Mouse (Mus musculus) kidney, embryonic 15.5 days (tissue): ENCODE measurements around the gene Sik1. TPM values are rescaled to one million over a fixed set of nuclear protein-coding genes. Genes with fewer than 3 reads are reported as not detected.

Experiments
- ATAC-seq: fragments of 200-750 bp; cut with Nextera tagmentation; replicated peaks from 2 replicates; pipeline ENCODE4 v1.8.0; 2017; ENCODE audit warnings: moderate TSS enrichment; ENCODE audit not compliant: low FRiP score
- H3K27ac ChIP-seq: fragments of 300-500 bp; sonication (generic); 2 replicates; pipeline ENCODE4 v1.5.1; 2015; ENCODE audit warnings: mild to moderate bottlenecking, inconsistent platforms
- H3K27me3 ChIP-seq: fragments of 300-500 bp; sonication (generic); 2 replicates; pipeline ENCODE4 v1.6.1; 2015; ENCODE audit warnings: inconsistent platforms
- H3K36me3 ChIP-seq: fragments of 300-500 bp; sonication (generic); 2 replicates; pipeline ENCODE4 v1.6.1; 2015; ENCODE audit warnings: inconsistent platforms
- H3K4me1 ChIP-seq: fragments of 300-500 bp; sonication (generic); 2 replicates; pipeline ENCODE4 v1.6.1; 2015; ENCODE audit warnings: inconsistent platforms
- H3K4me2 ChIP-seq: fragments of 300-500 bp; sonication (generic); 2 replicates; pipeline ENCODE4 v1.6.1; 2015; ENCODE audit warnings: moderate library complexity, mild to moderate bottlenecking, inconsistent platforms
- H3K4me3 ChIP-seq: fragments of 300-500 bp; sonication (generic); replicated peaks from 2 replicates; pipeline ENCODE4 v1.5.1; 2015; ENCODE audit warnings: mild to moderate bottlenecking, inconsistent platforms
- H3K9ac ChIP-seq: fragments of 300-500 bp; sonication (generic); 2 replicates; pipeline ENCODE4 v1.6.1; 2015; ENCODE audit warnings: mild to moderate bottlenecking, inconsistent platforms
- H3K9me3 ChIP-seq: fragments of 300-500 bp; sonication (generic); replicated peaks from 2 replicates; pipeline ENCODE4 v1.6.1; 2016; ENCODE audit warnings: inconsistent platforms
- WGBS: fragments of 180-500 bp; shearing (Covaris S2); methylation state at CpG from one replicate; pipeline ENCODE4 v1.1.7; 2015; ENCODE audit warnings: mixed read lengths; 5-methylcytosine and 5-hydroxymethylcytosine counted together
- polyA plus RNA-seq: library from polyadenylated mRNA; unstranded; fragments of >200 nt; fragmentation: Nextera tagmentation; extraction: Ambion mirVana; gene quantifications from 2 replicates; pipeline ENCODE4 v1.2.1, GENCODE M21; 2015

Gene Sik1
- polyA plus RNA-seq, 1 experiment from 2014 or later, result 18.5 TPM

DNA sequence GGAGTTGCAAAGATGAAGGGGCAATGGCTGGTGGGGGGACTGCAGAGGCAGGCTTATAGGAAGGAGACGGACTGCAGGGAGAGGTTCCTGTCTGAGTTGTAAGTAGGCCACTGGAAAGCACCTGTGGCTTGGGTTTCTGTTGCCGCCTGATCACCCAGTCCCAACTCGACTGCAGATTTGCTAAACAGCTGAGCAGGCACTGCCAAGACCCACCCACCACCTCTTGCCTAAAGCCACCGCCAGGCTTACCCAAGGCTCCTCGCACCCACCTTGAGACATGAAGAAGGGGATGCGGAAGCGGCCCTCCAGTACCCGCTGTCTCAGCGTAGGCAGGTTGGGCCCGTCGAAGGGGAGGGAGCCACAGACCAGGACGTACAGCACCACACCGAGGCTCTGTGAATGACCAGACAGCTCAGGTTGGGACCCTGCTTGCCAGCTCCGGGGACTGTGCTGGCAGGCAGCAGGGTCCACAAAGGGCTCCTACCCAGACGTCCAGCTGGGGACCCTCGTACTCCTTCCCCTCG, 5.1 kb downstream of the Sik1 start:
- WGBS, result 92% methylated on average over 17 of the region's 17 CpGs
- Histone ChIP-seq H3K27ac (no peak overlapping the region), H3K9ac (no peak overlapping the region), H3K36me3 (peaks cover 62% of the 10 kb centered on the region), H3K4me2 (no peak overlapping the region), H3K9me3 (no peaks in the 10 kb centered on the region), H3K4me1 (peaks cover 25% of the 10 kb centered on the region), H3K27me3 (no peaks in the 10 kb centered on the region), H3K4me3 (no peak overlapping the region)
- ATAC-seq, result no peak

DNA sequence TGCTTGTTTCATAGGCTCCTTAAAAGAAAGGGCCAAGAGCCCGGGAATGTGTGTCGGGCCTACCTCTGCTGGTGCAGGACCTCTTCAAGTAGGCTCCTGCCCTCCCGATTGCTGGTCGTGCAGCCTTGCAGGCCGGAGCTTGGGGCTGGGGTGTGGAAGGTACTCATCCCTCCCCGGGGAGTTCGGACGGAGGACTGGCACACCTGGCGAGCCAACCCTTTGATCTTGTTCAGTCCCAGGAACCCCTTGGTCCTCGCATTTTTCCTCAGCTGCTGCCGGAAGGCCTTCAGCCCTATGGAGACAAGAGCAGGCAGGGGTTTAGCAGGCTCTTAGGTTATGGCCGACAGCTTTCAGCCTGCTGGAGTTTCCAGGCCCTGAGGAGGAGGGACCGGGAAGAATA, 8.6 kb downstream of the Sik1 start:
- Histone ChIP-seq H3K4me3 (no peak overlapping the region), H3K27me3 (no peaks in the 10 kb centered on the region), H3K9me3 (no peaks in the 10 kb centered on the region), H3K4me2 (no peak overlapping the region), H3K27ac (no peak overlapping the region), H3K9ac (no peak overlapping the region), H3K4me1 (peaks cover 8% of the 10 kb centered on the region), H3K36me3 (peaks cover 82% of the 10 kb centered on the region)
- no peak for ATAC-seq
- 89% methylated on average over 13 of the region's 13 CpGs for WGBS

DNA sequence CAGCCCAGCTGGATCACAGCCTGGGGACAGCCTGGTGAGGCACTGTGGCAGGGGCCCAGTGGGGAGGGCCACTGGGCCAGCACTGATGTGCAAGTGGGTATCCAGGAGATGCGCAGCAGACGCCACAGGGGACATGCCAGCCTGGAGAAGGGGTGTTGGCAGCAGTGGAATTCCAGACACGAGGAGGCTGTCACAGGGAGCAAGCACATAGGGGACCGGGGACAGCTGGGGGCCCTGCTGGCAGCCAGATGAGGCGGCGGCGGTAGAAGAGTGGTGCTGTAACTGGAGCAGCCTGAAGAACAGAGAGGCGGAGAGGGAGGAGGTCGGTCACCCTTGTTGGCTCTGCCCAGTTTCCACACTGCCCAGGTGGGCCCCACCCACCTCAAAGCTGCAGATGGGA, 9.3 kb downstream of the Sik1 start:
- Histone ChIP-seq H3K36me3 (peaks cover 78% of the 10 kb centered on the region), H3K4me2 (no peak overlapping the region), H3K27ac (no peak overlapping the region), H3K9me3 (no peaks in the 10 kb centered on the region), H3K4me1 (peaks cover 8% of the 10 kb centered on the region; the same call in 1 of the 2 replicates), H3K9ac (no peak overlapping the region), H3K4me3 (no peak overlapping the region), H3K27me3 (no peaks in the 10 kb centered on the region)
- no peak for ATAC-seq
- 83% methylated on average over 9 of the region's 9 CpGs for WGBS

DNA sequence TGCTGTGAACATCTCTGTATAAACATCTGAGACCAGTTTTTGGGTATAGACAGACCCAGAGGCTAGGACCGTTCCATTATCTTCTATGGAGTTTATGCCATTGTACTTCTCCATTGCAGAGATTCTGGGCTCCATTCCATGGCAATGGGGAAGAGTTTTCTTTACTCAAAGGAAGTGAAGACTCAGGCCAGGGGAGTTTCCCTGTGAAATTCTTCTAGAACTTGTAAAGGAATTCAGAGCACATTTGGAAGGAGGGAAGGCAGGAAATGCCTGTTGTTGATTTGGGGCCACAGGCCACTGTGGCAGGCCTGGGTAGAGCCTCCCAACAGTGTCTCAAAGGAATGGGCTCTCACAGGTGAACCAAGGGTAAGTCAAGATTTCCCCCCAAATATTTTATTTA, 11.7 kb downstream of the Sik1 start:
- no peak overlapping the region for H3K4me2 ChIP-seq
- 74% methylated on average over 1 of the region's 1 CpGs for WGBS
- ATAC-seq, result no peak
- no peak overlapping the region for H3K4me3 ChIP-seq
- no peak overlapping the region for H3K9ac ChIP-seq
- H3K36me3 ChIP-seq, result peaks cover 54% of the 10 kb centered on the region
- H3K4me1 ChIP-seq, result peaks cover 9% of the 10 kb centered on the region
- no peaks in the 10 kb centered on the region for H3K9me3 ChIP-seq
- H3K27me3 ChIP-seq, result no peaks in the 10 kb centered on the region
- 0 out of 2 replicates have a peak overlapping the region, but pooled peaks have one; percentile 1 for H3K27ac ChIP-seq

DNA sequence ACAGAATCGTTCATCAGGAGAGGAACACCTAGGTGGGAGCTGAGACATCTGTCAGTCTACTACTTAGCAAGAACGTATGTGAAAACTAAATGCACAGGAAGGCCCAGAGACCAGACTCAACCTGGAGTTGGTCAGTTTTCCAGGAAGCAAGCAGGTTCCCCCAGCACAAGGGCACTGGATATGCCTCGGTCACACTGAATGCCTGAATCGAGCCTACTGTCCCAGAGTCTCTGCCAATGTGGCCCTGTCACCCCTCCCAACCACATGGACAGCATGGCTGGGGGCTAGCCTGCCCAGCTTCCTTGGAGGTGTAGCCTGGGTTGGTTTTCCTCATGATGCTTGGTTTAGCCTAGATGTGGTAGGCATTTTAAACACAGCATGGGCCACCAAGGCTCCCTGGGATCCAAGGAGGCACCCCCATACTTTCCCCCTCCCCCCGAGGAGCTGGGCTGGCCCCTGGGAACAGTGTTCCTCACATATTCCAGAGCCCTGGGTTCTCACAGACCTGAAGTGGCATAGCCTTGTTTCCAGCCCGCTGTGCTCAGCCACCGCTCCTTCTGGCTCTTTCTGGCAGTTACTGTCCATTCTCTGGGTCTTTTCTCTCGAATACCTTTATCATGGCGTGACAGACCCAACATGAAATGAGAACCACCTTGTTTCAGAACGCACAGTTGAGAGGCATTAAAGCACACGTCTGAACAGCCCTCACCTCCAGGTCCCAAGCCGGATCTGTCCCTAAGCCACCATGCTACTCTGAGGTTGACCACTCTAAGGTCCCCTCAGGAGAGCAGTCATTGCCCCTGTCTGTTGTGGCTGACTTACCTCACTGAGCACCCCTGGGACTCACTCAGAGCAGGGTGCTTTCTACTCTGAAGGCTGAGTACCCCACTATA, 12.4 kb downstream of the Sik1 start:
- H3K4me2 ChIP-seq, result no peak overlapping the region
- H3K4me3 ChIP-seq, result no peak overlapping the region
- H3K36me3 ChIP-seq, result peaks cover 47% of the 10 kb centered on the region
- H3K9ac ChIP-seq, result no peak overlapping the region
- no peaks in the 10 kb centered on the region for H3K9me3 ChIP-seq
- ATAC-seq, result no peak
- peak overlapping the region; percentile 1; the same call in 1 of the 2 replicates for H3K27ac ChIP-seq
- peaks cover 9% of the 10 kb centered on the region for H3K4me1 ChIP-seq
- WGBS, result 84% methylated on average over 12 of the region's 12 CpGs
- H3K27me3 ChIP-seq, result no peaks in the 10 kb centered on the region

DNA sequence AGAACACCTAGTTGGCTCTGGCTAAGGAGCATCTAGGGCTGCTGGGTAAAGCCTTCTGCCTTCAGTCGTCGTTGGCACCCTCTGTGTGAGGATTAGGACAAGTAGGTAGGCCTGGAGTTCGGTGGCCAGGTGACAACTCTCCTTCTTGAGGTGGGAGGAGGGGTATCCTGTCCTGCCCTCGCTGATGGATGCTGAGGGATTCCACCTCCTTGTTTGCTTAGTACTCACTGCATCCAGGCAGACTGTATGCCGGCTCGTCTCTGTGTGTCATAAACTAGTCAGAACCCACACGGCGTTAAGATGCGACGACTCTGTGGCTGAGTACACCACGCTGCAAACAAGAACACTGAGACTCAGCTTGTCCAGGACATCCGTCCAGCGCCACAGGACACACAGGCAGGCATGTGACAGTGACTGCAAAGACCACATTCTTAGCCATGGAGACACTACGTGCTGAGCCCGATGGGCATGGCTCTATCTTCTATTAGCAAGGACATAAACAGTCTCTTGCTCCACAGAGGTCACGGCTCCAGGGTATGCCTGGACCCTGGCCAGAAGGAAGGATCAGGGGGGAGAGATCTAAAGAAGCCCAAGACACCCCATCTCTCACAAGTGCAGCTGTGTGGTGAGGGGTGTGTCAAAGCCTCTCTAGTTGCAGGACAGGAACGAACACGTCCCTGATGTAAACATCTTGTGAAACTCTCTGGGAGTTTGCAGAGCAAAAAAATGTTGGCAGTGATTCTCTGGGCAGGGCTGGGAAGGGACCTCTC, 13.6 kb downstream of the Sik1 start:
- H3K4me3 ChIP-seq, result no peak overlapping the region
- no peaks in the 10 kb centered on the region for H3K9me3 ChIP-seq
- H3K4me1 ChIP-seq, result peaks cover 11% of the 10 kb centered on the region
- H3K4me2 ChIP-seq, result no peak overlapping the region
- no peak overlapping the region for H3K9ac ChIP-seq
- ATAC-seq, result no peak
- 58% methylated on average over 18 of the region's 18 CpGs for WGBS
- H3K27me3 ChIP-seq, result no peaks in the 10 kb centered on the region
- H3K27ac ChIP-seq, result peak overlapping the region; percentile 1; the same call in 1 of the 2 replicates
- peaks cover 35% of the 10 kb centered on the region for H3K36me3 ChIP-seq

DNA sequence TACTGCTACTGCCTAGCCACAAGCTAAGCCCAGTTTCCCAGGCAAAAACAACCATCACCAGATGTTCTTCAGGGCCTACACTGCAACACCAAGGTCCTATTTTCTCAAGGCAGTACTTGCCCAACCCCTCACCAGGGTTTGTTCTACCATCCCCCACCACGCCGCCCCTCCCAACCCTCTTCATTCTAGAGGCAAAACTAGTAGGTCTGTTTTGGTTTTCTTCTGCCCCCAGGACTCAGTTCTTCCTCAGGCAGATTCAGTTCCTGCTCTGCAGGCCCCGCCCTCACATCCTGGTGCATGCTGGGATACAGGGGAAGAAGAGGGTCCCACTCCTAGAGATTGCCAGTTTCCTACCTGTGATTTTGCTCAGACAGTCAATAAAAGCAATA, 14.2 kb downstream of the Sik1 start:
- Histone ChIP-seq H3K9ac (no peak overlapping the region), H3K27me3 (no peaks in the 10 kb centered on the region), H3K27ac (no peak overlapping the region; the same call in 1 of the 2 replicates), H3K4me2 (no peak overlapping the region), H3K9me3 (no peaks in the 10 kb centered on the region), H3K36me3 (peaks cover 29% of the 10 kb centered on the region), H3K4me1 (peaks cover 16% of the 10 kb centered on the region), H3K4me3 (no peak overlapping the region)
- WGBS, result 79% methylated on average over 3 of the region's 3 CpGs
- ATAC-seq, result no peak

DNA sequence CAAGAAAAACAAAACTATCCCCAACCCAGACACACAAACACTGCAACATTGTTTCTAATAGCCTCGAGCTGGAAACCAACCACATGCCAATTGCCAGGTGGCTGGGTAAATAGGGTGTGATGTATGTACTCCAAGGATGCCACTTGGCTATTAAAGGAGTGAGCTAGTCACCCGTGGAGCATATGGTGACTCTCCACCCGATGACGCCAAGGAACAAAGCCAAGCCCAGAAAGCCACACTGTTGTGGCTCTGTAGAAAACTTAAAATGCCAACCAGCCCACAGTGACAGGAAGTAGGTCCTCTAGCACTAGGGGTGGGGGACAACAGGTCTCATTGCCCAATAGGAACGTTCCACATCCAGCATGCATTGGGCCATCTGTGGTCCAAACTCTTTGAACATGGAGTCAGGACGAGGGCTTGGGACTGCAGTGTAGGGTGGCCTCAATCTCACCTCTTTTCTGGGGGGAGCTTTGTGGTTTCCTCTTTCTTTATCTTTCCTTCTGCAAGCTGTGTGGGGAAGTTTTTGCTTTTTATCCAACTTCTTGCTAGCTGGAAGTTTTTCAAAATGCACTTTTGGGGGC, 15.1 kb downstream of the Sik1 start:
- Histone ChIP-seq H3K27ac (no peak overlapping the region), H3K27me3 (no peaks in the 10 kb centered on the region)
- 78% methylated on average over 6 of the region's 6 CpGs for WGBS

DNA sequence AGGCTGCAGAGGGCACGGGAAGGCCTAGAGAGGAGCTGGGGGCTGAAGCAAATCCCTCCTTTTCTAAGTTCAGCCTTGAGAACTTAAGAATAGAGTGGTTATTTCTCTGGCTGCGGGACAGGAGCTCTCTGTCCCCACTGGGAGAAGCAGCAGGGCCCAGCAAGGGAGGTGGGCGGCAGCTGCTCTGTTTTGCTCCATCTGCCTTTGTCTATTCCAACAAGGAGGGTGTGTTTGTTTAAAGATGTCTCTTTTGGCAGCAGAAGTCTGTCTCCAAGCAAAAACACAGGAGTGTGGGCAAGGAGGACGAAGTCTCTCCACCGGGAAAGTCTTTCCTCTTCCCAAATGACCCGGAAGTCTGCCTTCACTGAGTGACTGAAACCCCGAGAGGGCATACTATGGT, 18.8 kb downstream of the Sik1 start:
- H3K27me3 ChIP-seq, result no peaks in the 10 kb centered on the region
- WGBS, result 63% methylated on average over 7 of the region's 7 CpGs
- no peak overlapping the region for H3K9ac ChIP-seq
- H3K4me3 ChIP-seq, result no peak overlapping the region
- no peak overlapping the region for H3K4me2 ChIP-seq
- no peaks in the 10 kb centered on the region for H3K36me3 ChIP-seq
- peaks cover 36% of the 10 kb centered on the region for H3K4me1 ChIP-seq
- no peaks in the 10 kb centered on the region for H3K9me3 ChIP-seq
- ATAC-seq, result no peak
- H3K27ac ChIP-seq, result peak overlapping the region; percentile 20; the same call in 1 of the 2 replicates

More for the DNA sequence above, 15.1 kb downstream of the Sik1 start:
- Histone ChIP-seq H3K9me3 (no peaks in the 10 kb centered on the region), H3K36me3 (peaks cover 20% of the 10 kb centered on the region), H3K9ac (no peak overlapping the region), H3K4me3 (no peak overlapping the region), H3K4me2 (no peak overlapping the region), H3K4me1 (peaks cover 20% of the 10 kb centered on the region)
- ATAC-seq, result no peak

DNA sequence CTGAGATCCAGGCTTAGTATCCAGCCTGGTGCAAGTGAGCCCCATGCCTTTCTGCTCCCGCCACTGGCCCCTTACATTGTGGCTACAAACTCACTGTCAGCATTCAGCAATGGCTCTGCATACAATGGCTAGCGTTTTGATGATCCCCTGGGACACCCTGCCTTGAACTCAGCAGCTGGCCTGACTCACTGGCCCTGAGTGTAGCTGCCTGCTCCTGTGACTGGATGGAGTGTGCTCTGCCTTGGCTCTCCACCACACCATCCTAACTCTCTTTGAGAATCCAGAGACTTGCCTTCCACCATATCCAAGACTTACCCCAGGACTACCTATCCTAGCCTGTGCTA, 19.4 kb downstream of the Sik1 start:
- Histone ChIP-seq H3K4me2 (no peak overlapping the region), H3K4me3 (no peak overlapping the region), H3K27me3 (no peaks in the 10 kb centered on the region), H3K36me3 (no peaks in the 10 kb centered on the region), H3K9me3 (no peaks in the 10 kb centered on the region), H3K27ac (peak overlapping the region; percentile 20; the same call in 1 of the 2 replicates), H3K9ac (no peak overlapping the region), H3K4me1 (peaks cover 34% of the 10 kb centered on the region)
- ATAC-seq, result no peak
- WGBS, result 70% methylated on average over 2 of the region's 2 CpGs

DNA sequence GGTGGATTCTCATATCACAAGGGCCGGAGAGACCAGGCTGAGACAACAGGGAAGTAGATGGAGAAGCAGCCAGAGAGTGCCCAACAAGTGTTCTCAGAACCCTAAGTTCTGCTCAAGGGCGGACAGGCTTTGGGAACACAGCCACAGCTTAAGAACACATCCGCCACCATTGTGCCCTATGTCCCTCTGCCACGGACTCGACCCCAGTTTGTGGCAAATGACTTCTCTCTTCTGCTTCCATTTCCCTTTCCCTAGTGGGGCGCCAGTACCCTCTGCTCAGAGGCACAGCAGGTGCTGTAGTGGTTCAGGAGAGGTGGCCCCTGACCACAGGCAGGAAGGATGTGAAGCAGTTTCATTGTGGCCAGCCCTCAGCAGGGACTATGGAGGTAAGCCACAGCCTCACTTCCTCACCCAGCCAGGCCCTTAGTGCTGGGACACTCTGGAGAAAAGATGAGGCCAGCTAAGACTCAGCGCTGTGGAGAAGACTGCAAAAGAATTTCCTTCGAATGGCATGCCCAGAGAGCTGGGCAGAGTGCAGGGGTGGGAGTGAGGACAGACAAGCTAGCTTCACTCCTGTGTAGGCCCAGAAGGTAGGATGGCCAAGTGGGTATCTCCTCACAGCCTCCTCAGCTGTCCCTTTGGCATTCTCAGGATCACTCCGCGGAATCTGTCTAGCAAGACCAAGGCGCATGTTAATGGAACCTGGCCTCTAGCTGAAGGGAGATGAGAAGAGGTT, 19.9 kb downstream of the Sik1 start:
- H3K27me3 ChIP-seq, result no peaks in the 10 kb centered on the region
- no peak for ATAC-seq
- peaks cover 34% of the 10 kb centered on the region for H3K4me1 ChIP-seq
- H3K4me2 ChIP-seq, result no peak overlapping the region
- H3K4me3 ChIP-seq, result no peak overlapping the region
- no peak overlapping the region for H3K9ac ChIP-seq
- no peak overlapping the region for H3K27ac ChIP-seq
- 97% methylated on average over 11 of the region's 11 CpGs for WGBS
- no peaks in the 10 kb centered on the region for H3K36me3 ChIP-seq
- no peaks in the 10 kb centered on the region for H3K9me3 ChIP-seq
